Mouse (Mus musculus) T-helper 1 cell (primary cell): ENCODE results near the gene Tamm41.

Source experiments
- in situ Hi-C: fragments of 300-600 bp; cut with MboI, MseI; formaldehyde crosslinking; loops from one replicate; pipeline ENCODE4 v1.15.1; 2025; ENCODE audit warnings: high pct_unique_total_duplicates

Tamm41 gene

GRCm38 (mm10) chr6:115027485-115027992, 10.1 kb downstream of the Tamm41 start:
- in situ Hi-C loops: loop anchor here (5.0 to 10.0 kb wide), 2 partner anchors 95 to 313 kb away; no protein-coding TSS in a partner anchor

GRCm38 (mm10) chr6:115022876-115023275, 14.8 kb downstream of the Tamm41 start:
- in situ Hi-C loops: loop anchor here (5.0 to 10.0 kb wide), 2 partner anchors 281 to 308 kb away; no protein-coding TSS in a partner anchor

GRCm38 (mm10) chr6:115015461-115015860, 22.2 kb downstream of the Tamm41 start:
- in situ Hi-C loops: no loop called here

GRCm38 (mm10) chr6:115013574-115013973, 24.1 kb downstream of the Tamm41 start:
- in situ Hi-C loops: no loop called here

- in situ Hi-C loops: no loop called here
These were observed 25.9 kb downstream of the Tamm41 start for GRCm38 (mm10) chr6:115011792-115012191.

GRCm38 (mm10) chr6:115010815-115011214, 26.9 kb downstream of the Tamm41 start:
- in situ Hi-C loops: no loop called here

GRCm38 (mm10) chr6:115010304-115010703, 27.4 kb downstream of the Tamm41 start:
- in situ Hi-C loops: no loop called here

- in situ Hi-C loops: loop anchor here (5.0 kb wide), 1 partner anchor 80 kb away; no protein-coding TSS in a partner anchor
These were observed 29.9 kb downstream of the Tamm41 start for GRCm38 (mm10) chr6:115007728-115008127.

GRCm38 (mm10) chr6:115006948-115007347, 30.7 kb downstream of the Tamm41 start:
- in situ Hi-C loops: loop anchor here (5.0 kb wide), 1 partner anchor 80 kb away; no protein-coding TSS in a partner anchor

GRCm38 (mm10) chr6:115006065-115006464, 31.6 kb downstream of the Tamm41 start:
- in situ Hi-C loops: loop anchor here (5.0 kb wide), 1 partner anchor 79 kb away; no protein-coding TSS in a partner anchor

- in situ Hi-C loops: loop anchor here (5.0 kb wide), 1 partner anchor 78 kb away; no protein-coding TSS in a partner anchor
These were observed 32.3 kb downstream of the Tamm41 start for GRCm38 (mm10) chr6:115005351-115005890.

- in situ Hi-C loops: loop anchor here (5.0 kb wide), 1 partner anchor 77 kb away; no protein-coding TSS in a partner anchor
These were observed 33.0 kb downstream of the Tamm41 start for GRCm38 (mm10) chr6:115004636-115005035.

- in situ Hi-C loops: no loop called here
These were observed 39.2 kb downstream of the Tamm41 start for GRCm38 (mm10) chr6:114998374-114999031.

GRCm38 (mm10) chr6:114997471-114997870, 40.2 kb downstream of the Tamm41 start:
- in situ Hi-C loops: no loop called here

GRCm38 (mm10) chr6:114996910-114997309, 40.8 kb downstream of the Tamm41 start:
- in situ Hi-C loops: no loop called here

- in situ Hi-C loops: no loop called here
These were observed 43.6 kb downstream of the Tamm41 start for GRCm38 (mm10) chr6:114994079-114994478.

GRCm38 (mm10) chr6:114993659-114994058, 44.0 kb downstream of the Tamm41 start:
- in situ Hi-C loops: no loop called here

GRCm38 (mm10) chr6:114991909-114992308, 45.8 kb downstream of the Tamm41 start:
- in situ Hi-C loops: no loop called here

GRCm38 (mm10) chr6:114988619-114988980, 49.1 kb downstream of the Tamm41 start:
- in situ Hi-C loops: no loop called here

- in situ Hi-C loops: no loop called here
These were observed 49.6 kb downstream of the Tamm41 start for GRCm38 (mm10) chr6:114987966-114988618.

- in situ Hi-C loops: no loop called here
These were observed 55.0 kb downstream of the Tamm41 start for GRCm38 (mm10) chr6:114982671-114983070.

- in situ Hi-C loops: no loop called here
These were observed 58.0 kb downstream of the Tamm41 start for GRCm38 (mm10) chr6:114979715-114980114.
